Mouse (Mus musculus) stomach, embryonic 14.5 days (tissue): ENCODE data around the gene Trappc3. TPM values are rescaled to one million over a fixed set of nuclear protein-coding genes. Genes with fewer than 3 reads are reported as not detected.

Experiments
- ATAC-seq: fragments of 200-750 bp; cut with Nextera tagmentation; 2 replicates; pipeline ENCODE4 v1.8.0; 2017; ENCODE audit warnings: low read depth, moderate TSS enrichment; ENCODE audit not compliant: insufficient number of reproducible peaks, insufficient read depth, low FRiP score
- H3K27ac ChIP-seq: fragments of 300-500 bp; sonication (generic); 2 replicates; pipeline ENCODE4 v1.5.1; 2014; ENCODE audit warnings: mild to moderate bottlenecking, low read length, moderate library complexity, mixed read lengths
- H3K27me3 ChIP-seq: fragments of 300-500 bp; sonication (generic); 2 replicates; pipeline ENCODE4 v1.6.1; 2014; ENCODE audit warnings: low read length, control low read depth, mixed read lengths; ENCODE audit not compliant: control insufficient read depth, insufficient read depth
- H3K36me3 ChIP-seq: fragments of 300-500 bp; sonication (generic); 2 replicates; pipeline ENCODE4 v1.6.1; 2014; ENCODE audit warnings: mild to moderate bottlenecking, control low read depth, low read length, moderate library complexity, mixed read lengths; ENCODE audit not compliant: control insufficient read depth, insufficient read depth
- H3K4me1 ChIP-seq: fragments of 300-500 bp; sonication (generic); 2 replicates; pipeline ENCODE4 v1.6.1; 2014; ENCODE audit warnings: low read length, control low read depth, mixed read lengths; ENCODE audit not compliant: control insufficient read depth, insufficient read depth
- H3K4me2 ChIP-seq: fragments of 300-500 bp; sonication (generic); replicated peaks from 2 replicates; pipeline ENCODE4 v1.6.1; 2014; ENCODE audit warnings: low read depth, low read length, control low read depth
- H3K4me3 ChIP-seq: fragments of 300-500 bp; sonication (generic); 2 replicates; pipeline ENCODE4 v1.5.1; 2014; ENCODE audit warnings: low read depth, low read length, control low read depth
- H3K9ac ChIP-seq: fragments of 300-500 bp; sonication (generic); replicated peaks from 2 replicates; pipeline ENCODE4 v1.6.1; 2014; ENCODE audit warnings: low read depth, mild to moderate bottlenecking, control low read depth, low read length, moderate library complexity, mixed read lengths
- H3K9me3 ChIP-seq: fragments of 300-500 bp; sonication (generic); 2 replicates; pipeline ENCODE4 v1.6.1; 2016; ENCODE audit warnings: low read depth, low read length, control low read depth; ENCODE audit not compliant: control insufficient read depth
- WGBS: fragments of 180-500 bp; shearing (Covaris S2); extraction: QIAGEN DNeasy Blood & Tissue Kit; methylation state at CpG from one replicate; pipeline ENCODE4 v1.1.7; 2014; 5-methylcytosine and 5-hydroxymethylcytosine counted together
- polyA plus RNA-seq: library from polyadenylated mRNA; unstranded; fragments of >200 nt; fragmentation: Nextera tagmentation; extraction: Ambion mirVana; gene quantifications from 2 replicates; pipeline ENCODE4 v1.2.1, GENCODE M21; 2014

The Trappc3 gene
- polyA plus RNA-seq, 1 experiment from 2014 or later = 14.7 TPM

DNA sequence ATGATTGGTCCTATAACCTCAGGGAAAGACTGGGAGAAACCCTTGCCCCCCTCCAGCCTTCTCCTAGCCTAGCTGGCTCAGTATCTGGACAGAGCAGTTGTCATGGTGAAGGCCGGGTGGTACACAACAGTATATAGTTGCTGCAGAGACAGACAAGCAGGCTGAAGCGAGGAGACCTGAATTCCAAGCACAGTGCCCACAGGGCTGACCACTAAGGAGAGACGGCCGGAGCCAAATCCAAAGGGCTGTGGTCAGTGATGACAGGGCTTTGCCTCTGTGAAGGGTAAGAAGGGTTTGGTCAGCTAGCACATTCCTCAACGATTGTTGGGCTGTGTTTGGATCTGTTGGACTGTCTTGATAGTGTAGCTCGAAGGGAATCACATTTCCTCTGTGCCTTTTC lies 859 bp upstream of the Trappc3 start:
- H3K4me1 ChIP-seq = peaks cover 40% of the 10 kb centered on the region
- peak overlapping the region; percentile 89 for H3K27ac ChIP-seq
- peak overlapping the region; percentile 19 for H3K4me2 ChIP-seq
- H3K27me3 ChIP-seq = no peaks in the 10 kb centered on the region
- ATAC-seq = no peak
- no peaks in the 10 kb centered on the region; the same call in 1 of the 2 replicates for H3K36me3 ChIP-seq
- no peaks in the 10 kb centered on the region for H3K9me3 ChIP-seq
- no peak overlapping the region for H3K9ac ChIP-seq
- no peak overlapping the region for H3K4me3 ChIP-seq
- 75% methylated on average over 6 of the region's 6 CpGs for WGBS

DNA sequence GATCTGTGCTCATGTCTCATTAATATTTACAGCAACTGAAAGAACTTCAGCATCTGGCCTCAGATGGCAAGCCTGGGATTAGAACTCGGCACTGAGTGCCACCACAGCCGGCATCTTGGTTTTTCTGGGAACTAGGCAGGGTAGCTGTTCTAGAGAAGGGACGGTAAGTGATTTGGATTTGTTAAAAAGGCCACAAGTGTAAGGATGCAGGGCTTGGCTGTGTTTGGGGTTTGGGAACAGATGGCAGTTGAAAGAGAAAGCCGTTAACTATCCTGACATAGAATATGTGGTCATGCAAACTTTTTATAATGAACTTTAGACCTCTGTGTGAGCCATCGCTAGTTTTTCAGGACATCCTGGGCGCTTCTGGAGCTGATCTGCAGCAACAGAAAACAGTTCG lies 450 bp upstream of the Trappc3 start:
- no peak overlapping the region for H3K4me2 ChIP-seq
- no peak overlapping the region for H3K27ac ChIP-seq
- H3K36me3 ChIP-seq = no peaks in the 10 kb centered on the region; the same call in 1 of the 2 replicates
- ATAC-seq = no peak
- H3K27me3 ChIP-seq = no peaks in the 10 kb centered on the region
- WGBS = 51% methylated on average over 7 of the region's 7 CpGs
- H3K9me3 ChIP-seq = no peaks in the 10 kb centered on the region
- no peak overlapping the region for H3K4me3 ChIP-seq
- H3K9ac ChIP-seq = no peak overlapping the region
- H3K4me1 ChIP-seq = peaks cover 40% of the 10 kb centered on the region

DNA sequence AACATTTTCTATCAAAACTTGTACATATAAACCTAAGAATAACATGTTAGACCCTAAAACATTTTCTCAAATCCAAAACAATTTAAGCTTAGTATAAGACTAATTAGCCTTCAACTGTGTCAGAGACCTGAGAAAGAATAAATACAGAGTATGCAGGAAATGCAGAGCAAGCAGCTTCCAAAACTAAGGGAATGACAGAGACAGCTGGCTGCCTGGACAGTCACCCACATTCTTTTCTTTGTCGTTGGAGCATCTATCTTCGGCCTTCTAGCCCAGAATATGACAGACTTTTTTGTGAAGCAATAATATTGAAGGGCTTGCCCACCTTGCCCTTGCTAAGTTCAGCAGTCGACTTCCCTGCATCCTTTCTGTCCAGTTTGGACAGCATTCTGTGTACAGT lies 7.2 kb downstream of the Trappc3 start:
- Histone ChIP-seq H3K4me3 (no peak overlapping the region), H3K9ac (no peak overlapping the region), H3K9me3 (no peaks in the 10 kb centered on the region), H3K4me2 (no peak overlapping the region), H3K27me3 (no peaks in the 10 kb centered on the region), H3K27ac (no peak overlapping the region), H3K36me3 (peaks cover 16% of the 10 kb centered on the region), H3K4me1 (no peaks in the 10 kb centered on the region)
- no peak for ATAC-seq
- 73% methylated on average over 3 of the region's 3 CpGs for WGBS

DNA sequence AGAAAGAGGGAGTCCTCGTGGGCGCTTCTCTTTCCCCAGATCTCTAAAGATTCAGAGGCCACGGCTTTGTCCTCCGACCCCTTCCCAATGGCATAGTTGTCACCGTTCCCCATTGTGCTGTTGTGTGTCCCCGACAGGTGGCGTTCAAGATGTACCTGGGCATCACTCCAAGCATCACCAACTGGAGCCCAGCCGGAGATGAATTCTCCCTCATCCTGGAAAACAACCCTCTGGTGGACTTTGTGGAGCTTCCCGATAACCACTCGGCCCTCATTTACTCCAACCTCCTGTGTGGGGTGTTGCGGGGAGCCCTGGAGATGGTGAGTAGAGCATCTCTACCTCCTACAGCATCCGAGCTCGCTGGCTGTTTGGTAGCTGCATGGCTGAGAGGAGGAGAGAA lies 11.6 kb downstream of the Trappc3 start:
- no peak for ATAC-seq
- no peak overlapping the region for H3K4me3 ChIP-seq
- no peak overlapping the region for H3K4me2 ChIP-seq
- peaks cover 16% of the 10 kb centered on the region for H3K36me3 ChIP-seq
- no peaks in the 10 kb centered on the region for H3K4me1 ChIP-seq
- no peaks in the 10 kb centered on the region for H3K27me3 ChIP-seq
- H3K9me3 ChIP-seq = no peaks in the 10 kb centered on the region
- H3K27ac ChIP-seq = no peak overlapping the region
- no peak overlapping the region for H3K9ac ChIP-seq
- WGBS = 80% methylated on average over 13 of the region's 13 CpGs

DNA sequence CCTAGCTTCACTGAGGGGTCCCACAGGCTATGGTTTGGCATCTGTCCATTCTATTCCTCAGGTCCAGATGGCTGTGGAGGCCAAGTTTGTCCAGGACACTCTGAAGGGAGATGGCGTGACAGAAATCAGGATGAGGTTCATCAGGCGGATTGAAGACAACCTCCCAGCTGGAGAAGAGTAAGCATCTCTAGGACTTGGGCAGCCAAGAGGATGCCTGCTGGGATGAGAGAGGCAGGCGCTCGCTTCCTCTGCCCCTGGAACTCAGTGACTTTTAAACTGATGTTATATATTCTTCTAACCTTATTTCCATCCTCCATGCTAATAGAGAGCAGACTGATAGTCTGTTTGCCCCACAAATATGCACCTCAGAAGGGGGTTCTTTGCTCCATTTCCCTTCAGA lies 13.0 kb downstream of the Trappc3 start:
- H3K9me3 ChIP-seq = no peaks in the 10 kb centered on the region
- no peaks in the 10 kb centered on the region for H3K4me1 ChIP-seq
- no peak for ATAC-seq
- no peak overlapping the region for H3K9ac ChIP-seq
- H3K4me3 ChIP-seq = no peak overlapping the region
- H3K36me3 ChIP-seq = peaks cover 16% of the 10 kb centered on the region
- H3K27ac ChIP-seq = no peak overlapping the region
- no peaks in the 10 kb centered on the region for H3K27me3 ChIP-seq
- 87% methylated on average over 4 of the region's 4 CpGs for WGBS
- no peak overlapping the region for H3K4me2 ChIP-seq

DNA sequence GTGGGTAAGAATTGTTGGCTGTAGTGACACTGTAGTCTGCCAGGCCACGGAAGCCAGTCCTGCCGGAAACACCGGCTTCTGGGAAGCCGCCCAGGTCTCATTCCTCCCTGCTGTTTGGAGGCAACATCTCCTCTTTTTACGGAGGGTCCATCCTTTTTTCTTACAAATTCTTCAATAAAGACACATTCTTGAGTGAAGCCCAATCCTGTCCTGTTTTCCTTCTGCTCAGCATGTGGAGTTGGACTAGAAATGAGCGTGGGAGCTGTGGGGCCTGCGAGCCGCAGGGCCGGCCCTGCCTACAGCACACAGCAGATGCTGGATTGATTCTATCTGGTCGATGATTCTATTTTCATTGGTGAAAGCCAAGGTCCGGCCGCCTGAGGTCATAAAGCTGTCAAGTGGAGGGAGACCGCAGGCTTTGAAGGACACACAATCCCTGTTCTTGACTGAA lies 13.6 kb downstream of the Trappc3 start:
- no peak overlapping the region for H3K9ac ChIP-seq
- peaks cover 16% of the 10 kb centered on the region for H3K36me3 ChIP-seq
- whole genome bisulfite sequencing = 78% methylated on average over 13 of the region's 13 CpGs
- H3K27me3 ChIP-seq = no peaks in the 10 kb centered on the region
- no peak overlapping the region for H3K27ac ChIP-seq
- no peak overlapping the region for H3K4me3 ChIP-seq
- H3K9me3 ChIP-seq = no peaks in the 10 kb centered on the region
- H3K4me2 ChIP-seq = no peak overlapping the region
- ATAC-seq = no peak
- no peaks in the 10 kb centered on the region for H3K4me1 ChIP-seq

DNA sequence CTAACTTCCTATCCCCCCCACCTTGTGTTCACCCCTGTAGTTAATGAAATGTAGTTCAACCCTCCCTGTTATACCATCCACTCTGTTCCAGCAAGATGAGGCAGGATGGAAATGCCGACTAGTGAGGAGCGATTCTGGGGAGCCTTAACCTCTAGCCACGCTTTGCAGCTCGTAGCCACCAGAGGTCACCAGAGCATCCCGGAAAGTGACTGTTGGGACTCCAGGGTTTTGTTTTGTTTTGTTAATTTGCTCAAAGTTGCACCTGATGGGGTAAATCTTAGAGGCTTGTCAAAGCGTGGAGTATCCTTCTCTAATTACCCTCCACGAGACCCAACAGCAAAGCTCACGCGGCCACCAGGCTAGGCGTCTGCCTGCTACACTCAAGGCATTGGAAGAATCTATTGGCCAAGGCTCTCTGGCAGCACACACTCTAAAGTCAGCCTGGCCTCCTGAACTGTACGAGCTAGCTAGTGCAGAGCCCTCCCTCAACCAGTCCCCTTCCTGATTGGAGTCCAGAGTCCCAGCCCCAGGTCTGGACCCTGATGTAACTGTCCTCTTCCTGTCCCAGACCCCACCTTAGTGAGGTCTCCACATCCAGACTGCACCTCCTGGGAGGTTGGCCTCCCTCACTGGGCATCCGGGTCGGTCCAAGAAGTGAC lies 15.9 kb downstream of the Trappc3 start:
- no peak overlapping the region for H3K4me3 ChIP-seq
- WGBS = 9% methylated on average over 13 of the region's 13 CpGs
- peaks cover 11% of the 10 kb centered on the region for H3K36me3 ChIP-seq
- H3K27ac ChIP-seq = no peak overlapping the region
- no peaks in the 10 kb centered on the region for H3K4me1 ChIP-seq
- H3K9ac ChIP-seq = no peak overlapping the region
- no peaks in the 10 kb centered on the region for H3K27me3 ChIP-seq
- H3K9me3 ChIP-seq = no peaks in the 10 kb centered on the region
- H3K4me2 ChIP-seq = peak overlapping the region; percentile 23; the same call in 1 of the 2 replicates
- ATAC-seq = peak; percentile 44; the same call in 1 of the 2 replicates

DNA sequence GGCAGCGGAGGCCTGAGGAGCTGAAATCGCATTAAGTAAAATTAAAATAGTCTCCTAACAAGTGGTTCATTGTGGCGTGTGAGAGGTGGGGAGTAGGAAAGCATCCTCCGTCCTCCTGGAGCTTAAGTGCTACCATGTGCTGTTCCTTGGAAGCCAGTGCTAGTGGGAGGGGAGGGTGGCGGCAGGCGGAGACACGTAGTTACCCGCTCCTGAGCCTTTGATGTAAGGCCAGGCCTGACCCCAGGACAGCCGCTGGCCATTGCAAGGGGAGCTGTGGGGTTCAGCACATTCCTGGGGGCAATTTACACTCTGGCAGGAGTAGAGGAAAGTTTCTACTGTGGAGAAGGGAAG lies 16.4 kb downstream of the Trappc3 start:
- no peak for ATAC-seq
- no peak overlapping the region for H3K4me2 ChIP-seq
- H3K27me3 ChIP-seq = no peaks in the 10 kb centered on the region
- H3K36me3 ChIP-seq = peaks cover 6% of the 10 kb centered on the region
- H3K9ac ChIP-seq = no peak overlapping the region
- H3K27ac ChIP-seq = no peak overlapping the region
- 35% methylated on average over 9 of the region's 9 CpGs for WGBS
- no peak overlapping the region for H3K4me3 ChIP-seq
- H3K4me1 ChIP-seq = no peaks in the 10 kb centered on the region
- no peaks in the 10 kb centered on the region for H3K9me3 ChIP-seq

DNA sequence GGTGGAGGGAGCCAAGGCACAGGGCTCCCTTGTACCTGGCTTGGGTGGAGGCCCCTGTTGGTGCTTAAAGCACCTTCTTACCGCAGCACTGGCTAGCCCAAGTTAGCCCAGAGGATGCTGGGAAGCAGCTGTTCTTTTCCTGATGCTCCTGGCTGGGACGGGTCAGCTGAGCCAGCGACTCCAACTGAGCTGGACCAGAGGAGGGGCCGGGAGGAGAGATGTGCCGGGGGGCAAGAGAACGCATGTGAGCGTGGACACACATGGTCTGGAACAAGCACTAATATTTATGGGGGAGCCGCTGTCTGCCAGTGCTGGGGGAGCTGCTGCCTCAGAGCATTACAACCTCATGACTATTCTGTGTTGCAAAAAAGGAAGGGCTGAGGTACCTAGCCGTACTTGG lies 16.8 kb downstream of the Trappc3 start:
- H3K4me2 ChIP-seq = no peak overlapping the region
- no peak for ATAC-seq
- H3K27ac ChIP-seq = no peak overlapping the region
- no peaks in the 10 kb centered on the region for H3K4me1 ChIP-seq
- no peaks in the 10 kb centered on the region for H3K27me3 ChIP-seq
- no peaks in the 10 kb centered on the region for H3K9me3 ChIP-seq
- H3K4me3 ChIP-seq = no peak overlapping the region
- peaks cover 3% of the 10 kb centered on the region; the same call in 1 of the 2 replicates for H3K36me3 ChIP-seq
- WGBS = 65% methylated on average over 9 of the region's 9 CpGs
- no peak overlapping the region for H3K9ac ChIP-seq
